Mouse (Mus musculus): ENCODE measurements around the gene Asb17. TPM values are rescaled to one million over a fixed set of nuclear protein-coding genes. Genes with fewer than 3 reads are reported as not detected.

The Asb17 gene
- total and polyA plus RNA-seq, 3 experiments = 0.08 to 3.1 (median 2.8) TPM

DNA sequence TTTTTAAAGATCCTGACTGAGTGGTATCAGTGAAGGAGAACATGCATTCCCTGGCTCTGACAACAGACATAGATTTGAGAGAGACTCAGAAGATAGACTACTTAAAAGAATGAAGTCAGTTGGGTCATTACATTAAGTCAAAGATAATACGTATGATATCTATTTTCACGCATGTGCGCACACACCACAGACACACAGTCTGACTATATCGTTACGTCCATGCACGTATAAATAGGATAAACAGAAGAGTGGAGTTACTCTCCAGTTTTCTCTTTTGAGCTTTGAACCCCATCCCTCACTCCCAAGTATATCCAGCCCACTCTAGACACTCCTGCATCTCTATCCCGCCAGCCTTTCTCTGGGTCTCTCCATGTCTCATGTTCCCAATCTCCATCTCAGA is 40.0 kb upstream of the Asb17 start:
- peaks cover 85% of the 10 kb centered on the region for H3K4me1 ChIP-seq (ENCODE audit: insufficient read depth, low read depth, low read length)
- TF ChIP-seq CTCF (IDR thresholded peaks at IDR 0.05; ENCODE audit: low read depth, low read length) (no peak), POLR2AphosphoS5 (IDR thresholded peaks at IDR 0.05; ENCODE audit: insufficient replicate concordance, low read depth, low read length) (no peak), TAL1 (conservative IDR thresholded peaks at IDR 0.05; ENCODE audit: low read depth, low read length) (no peak), GATA1 (IDR thresholded peaks at IDR 0.05; ENCODE audit: borderline replicate concordance, low read length) (no peak), GATA2 (IDR thresholded peaks at IDR 0.05; ENCODE audit: borderline replicate concordance, low read depth, low read length) (no peak)
- no peak overlapping the region for H3K4me3 ChIP-seq (ENCODE audit: low read depth, low read length)
- ATAC-seq (ENCODE audit: extremely low read depth, insufficient number of reproducible peaks, low FRiP score, poor library complexity, severe bottlenecking) (no peak), DNase-seq (ENCODE audit: low spot score) (no peak)
- no peaks in the 10 kb centered on the region for H3K9me3 ChIP-seq (replicated peaks)
- H3K36me3 ChIP-seq (replicated peaks) = no peaks in the 10 kb centered on the region
- no peaks in the 10 kb centered on the region for H3K27me3 ChIP-seq (ENCODE audit: insufficient read depth, low read length)

DNA sequence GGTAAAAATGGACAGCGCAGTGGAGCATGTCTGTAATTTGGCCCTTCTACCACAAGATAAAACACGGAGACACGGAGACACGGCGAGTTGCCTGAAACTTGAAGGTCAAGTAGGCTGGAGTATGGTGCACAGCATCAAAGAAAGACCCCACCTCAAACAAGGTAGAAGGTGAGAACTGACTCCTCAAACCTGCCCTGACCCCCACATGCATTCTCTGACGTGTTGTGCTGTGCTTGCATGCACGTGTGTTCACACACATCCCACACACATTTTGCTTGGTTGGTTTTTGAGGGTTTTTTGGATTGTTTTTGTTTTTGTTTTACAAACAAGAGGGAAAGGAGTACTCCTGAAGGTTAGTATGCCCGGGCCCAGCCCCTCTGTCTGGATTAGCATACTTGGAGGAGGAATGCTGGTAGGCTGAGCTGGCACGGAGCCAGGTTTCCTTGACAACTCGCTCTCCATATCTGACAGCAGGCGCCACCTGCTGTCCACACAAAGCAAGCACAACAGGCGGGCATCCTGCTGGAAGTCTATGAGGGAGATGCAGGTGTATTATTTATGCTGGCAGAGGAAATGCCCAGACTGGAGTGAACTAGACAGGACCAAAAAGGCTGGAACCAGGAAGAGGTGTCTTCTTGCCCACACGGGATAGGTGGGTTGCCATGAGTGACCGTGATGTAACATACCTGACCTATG is 37.8 kb upstream of the Asb17 start:
- H3K4me1 ChIP-seq (ENCODE audit: insufficient read depth, low read depth, low read length) = peaks cover 67% of the 10 kb centered on the region
- no peaks in the 10 kb centered on the region for H3K36me3 ChIP-seq (replicated peaks)
- TF ChIP-seq CTCF (IDR thresholded peaks at IDR 0.05; ENCODE audit: low read depth, low read length) (peak; percentile 69), GATA1 (IDR thresholded peaks at IDR 0.05; ENCODE audit: borderline replicate concordance, low read length) (no peak), TAL1 (conservative IDR thresholded peaks at IDR 0.05; ENCODE audit: low read depth, low read length) (no peak), POLR2AphosphoS5 (IDR thresholded peaks at IDR 0.05; ENCODE audit: insufficient replicate concordance, low read depth, low read length) (no peak), GATA2 (IDR thresholded peaks at IDR 0.05; ENCODE audit: borderline replicate concordance, low read depth, low read length) (no peak)
- DNase-seq (ENCODE audit: low spot score) = peak; percentile 28
- H3K27me3 ChIP-seq (ENCODE audit: insufficient read depth, low read length) = no peaks in the 10 kb centered on the region
- H3K4me3 ChIP-seq (ENCODE audit: low read depth, low read length) = no peak overlapping the region
- ATAC-seq (ENCODE audit: extremely low read depth, insufficient number of reproducible peaks, low FRiP score, poor library complexity, severe bottlenecking) = peak; percentile 71
- H3K9me3 ChIP-seq (replicated peaks) = no peaks in the 10 kb centered on the region

GRCm38 (mm10) chr3:153806773-153807443 is 37.1 kb upstream of the Asb17 start:
- Histone ChIP-seq H3K4me3 (ENCODE audit: low read depth, low read length) (no peak overlapping the region), H3K27me3 (ENCODE audit: insufficient read depth, low read length) (no peaks in the 10 kb centered on the region), H3K36me3 (replicated peaks) (no peaks in the 10 kb centered on the region), H3K4me1 (ENCODE audit: insufficient read depth, low read depth, low read length) (peaks cover 61% of the 10 kb centered on the region), H3K9me3 (replicated peaks) (no peaks in the 10 kb centered on the region)
- TF ChIP-seq TAL1 (conservative IDR thresholded peaks at IDR 0.05; ENCODE audit: low read depth, low read length) (no peak), POLR2AphosphoS5 (IDR thresholded peaks at IDR 0.05; ENCODE audit: insufficient replicate concordance, low read depth, low read length) (no peak), CTCF (IDR thresholded peaks at IDR 0.05; ENCODE audit: low read depth, low read length) (no peak), GATA1 (IDR thresholded peaks at IDR 0.05; ENCODE audit: borderline replicate concordance, low read length) (no peak), GATA2 (IDR thresholded peaks at IDR 0.05; ENCODE audit: borderline replicate concordance, low read depth, low read length) (no peak)
- no peak for ATAC-seq (ENCODE audit: extremely low read depth, insufficient number of reproducible peaks, low FRiP score, poor library complexity, severe bottlenecking)
- no peak for DNase-seq (ENCODE audit: low spot score)

DNA sequence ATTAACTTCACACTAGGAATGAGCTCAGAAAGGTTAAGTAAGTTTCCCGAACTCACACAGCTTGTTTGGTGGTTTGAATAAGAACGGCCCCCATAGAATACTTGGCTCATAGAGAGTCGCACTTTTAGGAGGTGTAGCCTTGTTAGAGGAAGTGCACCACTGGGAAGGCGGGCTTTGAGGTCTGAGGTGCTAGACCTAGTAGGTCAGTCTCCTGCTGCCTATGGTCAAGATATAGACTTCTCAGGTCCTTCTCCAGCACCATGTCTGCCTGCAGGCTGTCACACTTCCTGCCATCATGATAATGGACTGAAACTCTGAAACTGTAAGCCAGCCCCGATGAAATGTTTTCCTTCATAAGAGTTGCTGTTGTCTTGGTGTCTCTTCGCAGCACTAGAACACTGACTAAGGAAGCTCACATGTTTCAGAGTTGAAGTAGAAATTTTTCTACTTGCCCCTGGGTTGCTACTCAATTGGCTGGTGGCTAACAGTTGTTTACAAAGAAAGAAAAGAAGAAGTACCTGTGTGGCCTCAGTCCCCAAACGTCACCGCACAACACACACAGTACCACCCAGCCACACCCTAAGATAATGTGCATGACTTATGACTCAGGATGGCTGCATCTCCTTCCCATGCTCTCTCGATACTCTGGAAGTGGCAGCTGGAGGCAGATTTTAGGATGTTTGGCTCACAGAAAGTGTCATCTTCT is 36.4 kb upstream of the Asb17 start:
- no peak for TF ChIP-seq GATA1 (IDR thresholded peaks at IDR 0.05; ENCODE audit: borderline replicate concordance, low read length)
- no peak for TF ChIP-seq TAL1 (conservative IDR thresholded peaks at IDR 0.05; ENCODE audit: low read depth, low read length)
- no peak for TF ChIP-seq CTCF (IDR thresholded peaks at IDR 0.05; ENCODE audit: low read depth, low read length)
- no peak for TF ChIP-seq POLR2AphosphoS5 (IDR thresholded peaks at IDR 0.05; ENCODE audit: insufficient replicate concordance, low read depth, low read length)
- no peak for TF ChIP-seq GATA2 (IDR thresholded peaks at IDR 0.05; ENCODE audit: borderline replicate concordance, low read depth, low read length)
- ATAC-seq (ENCODE audit: extremely low read depth, insufficient number of reproducible peaks, low FRiP score, poor library complexity, severe bottlenecking) = no peak
- Histone ChIP-seq H3K9me3 (replicated peaks) (no peaks in the 10 kb centered on the region), H3K4me1 (ENCODE audit: insufficient read depth, low read depth, low read length) (peaks cover 55% of the 10 kb centered on the region), H3K4me3 (ENCODE audit: low read depth, low read length) (no peak overlapping the region), H3K27me3 (ENCODE audit: insufficient read depth, low read length) (no peaks in the 10 kb centered on the region), H3K36me3 (replicated peaks) (no peaks in the 10 kb centered on the region)
- DNase-seq (ENCODE audit: low spot score) = no peak

DNA sequence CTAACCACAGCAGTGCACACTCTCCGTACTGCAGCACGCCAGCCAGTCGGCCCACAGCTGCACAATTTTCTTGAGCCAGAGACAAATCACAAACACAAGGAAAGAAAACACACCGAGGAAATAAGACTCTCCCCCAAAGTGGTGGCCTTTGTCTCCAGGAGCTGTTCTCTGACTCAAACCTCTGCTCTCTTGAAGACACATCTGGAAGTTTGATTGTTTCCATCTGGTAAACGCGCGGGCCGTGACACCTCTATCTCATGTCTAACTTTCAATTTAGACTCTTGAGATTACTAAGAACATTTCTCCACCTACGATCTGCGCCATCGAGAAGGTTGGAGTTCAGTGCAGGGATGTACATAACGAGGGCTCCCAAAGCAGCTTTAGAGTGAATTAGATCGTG is 35.6 kb upstream of the Asb17 start:
- Histone ChIP-seq H3K4me3 (ENCODE audit: low read depth, low read length) (no peak overlapping the region), H3K9me3 (replicated peaks) (no peaks in the 10 kb centered on the region), H3K27me3 (ENCODE audit: insufficient read depth, low read length) (no peaks in the 10 kb centered on the region), H3K4me1 (ENCODE audit: insufficient read depth, low read depth, low read length) (peaks cover 47% of the 10 kb centered on the region), H3K36me3 (replicated peaks) (no peaks in the 10 kb centered on the region)
- no peak for ATAC-seq (ENCODE audit: extremely low read depth, insufficient number of reproducible peaks, low FRiP score, poor library complexity, severe bottlenecking)
- DNase-seq (ENCODE audit: low spot score) = no peak
- TF ChIP-seq POLR2AphosphoS5 (IDR thresholded peaks at IDR 0.05; ENCODE audit: insufficient replicate concordance, low read depth, low read length) = no peak
- no peak for TF ChIP-seq TAL1 (conservative IDR thresholded peaks at IDR 0.05; ENCODE audit: low read depth, low read length)
- no peak for TF ChIP-seq GATA1 (IDR thresholded peaks at IDR 0.05; ENCODE audit: borderline replicate concordance, low read length)
- no peak for TF ChIP-seq GATA2 (IDR thresholded peaks at IDR 0.05; ENCODE audit: borderline replicate concordance, low read depth, low read length)
- TF ChIP-seq CTCF (IDR thresholded peaks at IDR 0.05; ENCODE audit: low read depth, low read length) = no peak

DNA sequence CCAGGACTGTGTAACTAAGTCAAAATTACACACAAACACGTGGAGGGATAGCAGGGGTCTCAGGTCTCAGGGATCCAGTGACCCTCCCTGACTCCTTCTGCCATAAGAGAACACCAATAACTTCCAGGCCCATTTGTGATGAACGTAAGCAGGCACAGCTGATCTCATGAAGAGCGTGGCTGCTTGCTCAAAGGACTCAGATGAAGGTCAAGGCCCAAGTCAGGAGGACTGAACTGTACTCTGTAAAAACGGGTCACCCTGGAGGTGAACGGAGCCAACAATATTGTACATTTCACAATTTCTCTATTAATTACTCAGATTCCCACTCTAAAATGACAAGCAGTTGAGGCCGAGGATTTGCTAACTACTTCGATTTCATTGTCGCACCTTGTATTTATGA is 30.0 kb upstream of the Asb17 start:
- Histone ChIP-seq H3K4me3 (ENCODE audit: low read depth, low read length) (no peak overlapping the region), H3K9me3 (replicated peaks) (no peaks in the 10 kb centered on the region), H3K4me1 (ENCODE audit: insufficient read depth, low read depth, low read length) (peaks cover 22% of the 10 kb centered on the region), H3K27me3 (ENCODE audit: insufficient read depth, low read length) (no peaks in the 10 kb centered on the region), H3K36me3 (replicated peaks) (no peaks in the 10 kb centered on the region)
- no peak for ATAC-seq (ENCODE audit: extremely low read depth, insufficient number of reproducible peaks, low FRiP score, poor library complexity, severe bottlenecking)
- no peak for DNase-seq (ENCODE audit: low spot score)
- TF ChIP-seq CTCF (IDR thresholded peaks at IDR 0.05; ENCODE audit: low read depth, low read length) (no peak), GATA2 (IDR thresholded peaks at IDR 0.05; ENCODE audit: borderline replicate concordance, low read depth, low read length) (no peak), TAL1 (conservative IDR thresholded peaks at IDR 0.05; ENCODE audit: low read depth, low read length) (no peak), GATA1 (IDR thresholded peaks at IDR 0.05; ENCODE audit: borderline replicate concordance, low read length) (no peak)

Data from G1E (cell line).